Mouse (Mus musculus): ENCODE data around the gene Cd274.
A peak's percentile ranks its signal among the peaks of the same experiment; 100 is the strongest.

Cd274 gene

DNA sequence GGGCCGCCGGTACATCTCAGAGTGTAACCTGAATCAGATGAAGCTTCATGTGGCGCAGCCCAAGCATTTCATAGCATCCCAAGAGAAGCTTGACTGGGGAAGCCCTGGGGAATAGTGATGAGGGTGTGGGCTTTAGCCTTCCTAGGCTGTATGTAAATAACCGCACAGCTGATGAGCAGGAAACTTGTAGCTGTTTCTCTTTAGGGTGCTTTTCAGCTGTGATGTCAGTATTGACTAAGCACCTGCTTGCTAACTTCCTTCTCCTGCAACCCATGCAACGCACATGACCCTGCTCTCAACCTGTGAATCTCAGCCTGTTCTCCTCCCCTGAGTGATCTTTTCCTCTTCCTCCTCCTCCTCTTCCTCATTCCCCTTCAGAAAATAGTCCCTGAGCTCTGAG lies 3.2 kb upstream of the Cd274 start:
- DNase-seq (ENCODE audit: low read depth, low spot score): no peak

DNA sequence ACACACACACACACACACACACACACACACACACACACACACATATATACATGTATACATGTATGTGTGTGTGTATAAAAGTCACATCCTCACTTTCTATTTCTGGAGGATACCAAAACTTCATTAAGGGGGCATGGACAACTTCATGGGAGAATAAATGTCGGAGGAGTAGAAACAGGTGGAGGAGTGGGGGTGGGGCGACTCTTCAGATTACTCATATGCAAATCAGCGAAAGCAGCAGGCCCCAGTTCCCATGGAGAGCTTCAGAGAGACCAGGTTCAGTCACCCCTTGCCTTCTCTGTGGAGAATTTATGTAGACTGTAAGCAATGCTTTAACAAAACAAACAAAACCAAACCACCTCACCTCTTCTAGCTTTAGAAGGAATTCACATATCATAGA lies 2.1 kb upstream of the Cd274 start:
- DNase-seq (ENCODE audit: low read depth, low spot score): no peak

DNA sequence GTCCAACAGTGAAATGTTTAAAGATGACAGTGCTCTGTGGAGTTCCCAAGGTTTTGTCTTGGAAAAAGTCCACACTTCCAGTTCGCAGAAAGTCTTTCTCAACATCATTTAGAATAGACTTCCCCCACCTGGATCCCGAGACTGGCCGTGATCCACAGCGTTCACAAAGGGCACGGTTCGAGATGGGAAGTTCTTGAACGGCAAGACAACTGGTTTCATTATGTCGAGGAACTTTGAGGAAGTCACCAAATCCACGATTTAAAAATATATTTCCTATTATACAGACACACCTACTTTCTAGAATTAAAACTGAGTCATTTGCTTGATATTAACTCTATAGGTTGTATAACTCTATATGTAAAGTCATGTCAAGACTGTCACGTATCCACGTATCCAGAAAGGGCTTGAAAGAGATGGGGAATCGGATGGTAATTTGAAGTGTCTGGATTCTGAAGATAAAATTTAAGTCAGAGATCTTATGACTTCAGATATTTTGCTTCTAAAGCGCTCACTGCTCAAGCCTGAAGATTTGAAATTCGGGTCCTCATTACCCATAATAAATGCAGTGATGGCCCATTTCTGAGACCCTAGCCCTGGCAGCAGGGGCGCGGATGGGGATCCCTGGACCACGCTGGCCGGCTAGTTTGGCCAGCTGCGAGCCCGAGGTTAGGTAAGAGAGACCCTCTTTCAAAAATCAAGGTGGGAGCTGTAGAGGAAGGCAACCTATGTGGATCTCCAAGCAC lies 858 bp upstream of the Cd274 start:
- no peak for DNase-seq (ENCODE audit: low read depth, low spot score)

DNA sequence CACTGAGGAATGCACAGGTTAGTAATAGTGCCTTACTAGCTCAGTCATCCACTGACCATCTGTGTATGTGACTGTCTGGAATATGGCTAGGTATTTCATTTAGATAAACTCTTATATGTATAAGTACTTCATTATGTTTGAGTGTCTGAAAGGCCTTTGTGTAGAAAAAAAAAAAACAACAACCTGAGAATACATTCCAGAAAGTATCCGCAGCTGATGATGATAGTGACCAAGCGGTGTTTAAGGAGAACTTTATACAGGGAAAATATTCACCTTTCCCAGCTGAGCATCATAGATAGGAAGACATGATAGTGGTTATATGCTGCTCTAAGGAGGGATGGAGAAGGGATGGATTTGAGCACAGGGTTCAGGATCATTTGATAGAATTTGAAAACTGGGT lies 786 bp downstream of the Cd274 start:
- no peak for DNase-seq (ENCODE audit: low read depth, low spot score)

- DNase-seq (ENCODE audit: low read depth, low spot score): no peak
These were observed 1.5 kb downstream of the Cd274 start for GRCm38 (mm10) chr19:29368671-29369309.

- DNase-seq (ENCODE audit: low read depth, low spot score): no peak
These were observed 2.9 kb downstream of the Cd274 start for GRCm38 (mm10) chr19:29370112-29370511.

- DNase-seq (ENCODE audit: low read depth, low spot score): no peak
These were observed 3.5 kb downstream of the Cd274 start for GRCm38 (mm10) chr19:29370545-29371283.

DNA sequence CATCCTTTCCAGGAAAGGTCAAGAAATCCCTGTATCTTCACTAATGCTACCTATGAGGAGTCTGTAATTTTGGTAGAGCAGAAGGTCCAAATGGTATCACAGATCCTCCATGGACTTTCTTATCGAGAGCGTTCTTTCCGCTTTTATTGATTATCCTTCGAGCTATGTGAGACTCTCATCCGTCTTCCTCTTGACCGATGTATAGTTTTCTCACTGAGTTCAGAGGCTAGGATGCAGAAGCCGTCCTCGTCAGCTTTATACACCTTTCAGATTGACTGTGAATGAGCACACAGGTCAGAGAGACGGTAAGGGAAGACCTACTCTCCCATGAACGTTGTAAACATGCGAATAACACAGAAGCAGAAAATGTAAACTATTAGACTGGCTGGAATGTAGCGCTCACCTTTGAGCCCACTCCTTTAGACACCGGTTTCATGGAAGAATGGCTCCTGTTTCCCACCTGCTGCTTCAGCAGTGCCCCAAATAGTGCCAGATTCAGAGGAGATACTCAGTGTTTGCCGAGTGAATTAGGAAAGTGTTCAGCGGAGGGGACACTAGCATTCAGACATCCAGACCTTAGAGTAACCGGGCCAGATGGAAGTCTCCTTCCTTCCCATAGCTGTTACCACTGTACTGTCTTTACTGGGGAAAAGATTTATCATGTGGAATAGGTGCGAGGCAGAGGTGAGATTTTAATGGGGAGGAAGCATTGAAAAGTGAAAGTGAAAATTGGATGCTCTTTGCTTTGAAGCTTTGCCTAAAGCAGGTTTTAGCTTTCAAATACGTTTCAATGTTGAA lies 4.2 kb downstream of the Cd274 start:
- no peak for DNase-seq (ENCODE audit: low read depth, low spot score)

DNA sequence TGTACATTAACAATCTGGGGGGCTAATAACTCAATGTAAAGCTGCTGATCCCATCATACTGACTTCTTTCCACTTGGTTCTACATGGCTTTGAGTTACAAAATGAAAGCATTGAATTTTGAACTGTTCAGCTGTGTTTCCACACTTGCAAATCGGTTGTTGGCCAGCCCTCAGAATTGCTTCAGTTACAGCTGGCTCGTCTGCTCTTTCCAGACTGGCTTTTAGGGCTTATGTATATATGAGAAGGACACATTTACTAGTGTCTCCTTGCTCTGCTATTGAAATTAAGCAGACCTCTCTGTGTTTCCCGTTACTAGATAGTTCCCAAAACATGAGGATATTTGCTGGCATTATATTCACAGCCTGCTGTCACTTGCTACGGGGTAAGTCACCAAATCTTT lies 4.9 kb downstream of the Cd274 start:
- no peak for DNase-seq (ENCODE audit: low read depth, low spot score)

- DNase-seq (ENCODE audit: low read depth, low spot score): no peak
These were observed 5.4 kb downstream of the Cd274 start for GRCm38 (mm10) chr19:29372621-29373020.

GRCm38 (mm10) chr19:29373438-29373837 lies 6.2 kb downstream of the Cd274 start:
- no peak for DNase-seq (ENCODE audit: low read depth, low spot score)

DNA sequence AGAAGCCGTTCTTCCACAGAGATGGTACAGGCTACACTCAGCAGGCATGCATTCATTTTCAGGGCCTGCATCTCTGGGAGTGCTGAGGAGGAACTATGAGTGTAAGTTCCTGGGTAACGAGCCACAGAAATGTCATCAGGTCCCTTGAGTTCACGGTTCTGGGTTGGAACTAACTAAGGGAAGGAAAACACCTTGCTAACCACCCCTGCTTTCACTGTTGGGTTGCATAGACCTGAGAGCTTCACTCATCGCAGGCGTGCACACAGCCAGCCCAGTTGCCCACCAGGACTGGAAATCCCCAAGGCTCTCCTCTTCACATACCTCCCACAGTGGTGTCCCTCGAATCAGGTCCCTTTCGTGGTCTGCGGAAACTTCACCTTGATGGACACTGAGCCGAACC lies 7.7 kb downstream of the Cd274 start:
- no peak for DNase-seq (ENCODE audit: low read depth, low spot score)

GRCm38 (mm10) chr19:29376382-29376781 lies 9.1 kb downstream of the Cd274 start:
- DNase-seq (ENCODE audit: low read depth, low spot score): no peak

- no peak for DNase-seq (ENCODE audit: low read depth, low spot score)
These were observed 12.8 kb downstream of the Cd274 start for GRCm38 (mm10) chr19:29379839-29380603.

DNA sequence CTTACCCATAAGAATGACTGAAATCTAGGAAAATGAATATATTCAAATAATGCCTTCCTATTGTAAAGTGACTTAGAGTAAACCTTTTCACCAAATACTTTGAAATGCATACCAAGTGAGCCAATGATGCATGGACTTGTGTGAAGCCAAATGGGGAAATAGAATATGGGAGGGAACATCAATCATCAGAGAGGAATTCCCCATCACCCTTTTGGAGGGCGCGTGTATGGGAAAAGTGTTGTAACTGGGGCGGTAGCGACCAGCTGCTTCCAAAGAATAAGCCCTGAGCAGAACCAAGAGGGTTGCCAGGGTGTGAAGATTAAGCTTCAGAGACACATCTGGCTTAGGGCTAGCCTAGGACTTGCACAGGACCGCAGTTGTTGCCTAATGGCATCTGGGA lies 16.1 kb downstream of the Cd274 start:
- no peak for DNase-seq (ENCODE audit: low read depth, low spot score)

DNA sequence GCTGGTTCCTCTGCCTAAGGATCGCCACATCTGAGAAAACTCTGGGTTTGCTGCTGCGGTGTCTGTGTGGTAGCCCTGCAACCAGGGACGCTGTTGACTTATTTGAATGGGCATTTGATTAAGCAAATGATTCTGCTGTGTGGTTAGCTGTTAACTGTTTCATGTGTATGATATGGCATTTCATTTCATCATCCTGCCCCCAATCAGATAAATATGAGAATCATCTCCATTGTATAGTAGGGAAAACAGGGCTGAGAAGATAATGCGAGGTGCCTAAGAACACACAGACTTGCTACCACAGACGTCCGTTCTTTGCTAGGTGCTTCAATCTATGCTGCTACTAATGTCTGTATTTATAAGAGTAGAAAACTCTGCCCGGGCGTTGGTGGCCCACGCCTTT lies 17.2 kb downstream of the Cd274 start:
- DNase-seq (ENCODE audit: low read depth, low spot score): no peak

- DNase-seq (ENCODE audit: low read depth, low spot score): peak; percentile 21
These were observed 17.7 kb downstream of the Cd274 start for GRCm38 (mm10) chr19:29384994-29385393.

- no peak for DNase-seq (ENCODE audit: low read depth, low spot score)
These were observed 18.6 kb downstream of the Cd274 start for GRCm38 (mm10) chr19:29385822-29386221.

- no peak for DNase-seq (ENCODE audit: low read depth, low spot score)
These were observed 21.6 kb downstream of the Cd274 start for GRCm38 (mm10) chr19:29388818-29389217.

DNA sequence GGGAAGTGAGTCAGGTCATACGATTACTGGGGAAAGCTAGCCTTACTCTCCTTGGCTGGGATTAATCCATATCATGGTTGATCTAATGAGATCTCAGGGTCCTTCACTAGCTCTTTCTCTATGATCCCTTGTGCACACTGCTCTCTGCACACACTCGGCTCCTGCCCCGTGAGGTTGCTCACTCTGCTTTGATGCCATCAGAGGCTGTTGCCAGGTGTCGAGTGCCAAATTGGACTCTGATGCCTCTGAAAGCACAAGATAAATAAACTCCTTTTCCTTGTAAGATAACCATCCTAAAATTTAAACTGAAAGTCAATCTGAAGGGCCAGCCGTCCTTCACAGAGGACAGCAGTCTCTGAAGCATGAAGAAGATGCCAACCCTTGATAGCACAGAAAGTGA lies 23.2 kb downstream of the Cd274 start:
- no peak for DNase-seq (ENCODE audit: low read depth, low spot score)

- DNase-seq (ENCODE audit: low read depth, low spot score): no peak
These were observed 24.0 kb downstream of the Cd274 start for GRCm38 (mm10) chr19:29391279-29391678.

Data from 3T3-L1 (cell line).